Mouse (Mus musculus) mouse trophoblast stem cell (cell line): ENCODE measurements around the gene Acot2.
"Not testable (repeated sequence)": the region's sequence is repeated elsewhere in the genome, so short reads cannot be mapped to it uniquely, and the experiment has no call there.

Experiments used
- in situ Hi-C, 2 experiments: fragments of 300-500 bp; cut with MseI, MboI; formaldehyde crosslinking; loops; 2 replicates in 1 of 2; 3 replicates in 1 of 2; pipeline ENCODE4 v1.15.1; 2025

Gene Acot2

GRCm38 (mm10) chr12:84038241-84038640 is 50.6 kb downstream of the Acot2 start, which contains the start of gene Acot4:
Gene Acot4, plus strand, starts transcription at chr12:84038379.
- in situ Hi-C loops, result not testable (repeated sequence)

GRCm38 (mm10) chr12:84038691-84039111 is 51.0 kb downstream of the Acot2 start, which contains the start of gene Gm49366:
Gene Gm49366, plus strand, starts transcription at chr12:84038935.
- in situ Hi-C loops, result not testable (repeated sequence)

GRCm38 (mm10) chr12:84042248-84042647 is 54.6 kb downstream of the Acot2 start:
- in situ Hi-C loops, result no loop called here
